Mouse (Mus musculus) thymus, adult 2 months (tissue): ENCODE results near the gene Pex14. TPM values are rescaled to one million over a fixed set of nuclear protein-coding genes. Genes with fewer than 3 reads are reported as not detected.

Source experiments
- DNase-seq: peaks from one replicate; pipeline ENCODE4 v3.0.0; 2021
- H3K27ac ChIP-seq: fragments of 200-500 bp; 2 replicates; pipeline ENCODE4 v1.5.1; 2012; ENCODE audit warnings: low read length, control low read depth; ENCODE audit not compliant: control insufficient read depth, insufficient read depth
- H3K27me3 ChIP-seq: fragments of 200-500 bp; 2 replicates; pipeline ENCODE4 v1.6.1; 2012; ENCODE audit warnings: mild to moderate bottlenecking, low read length, moderate library complexity, mixed read lengths; ENCODE audit not compliant: control insufficient read depth, insufficient read depth
- H3K36me3 ChIP-seq: fragments of 200-500 bp; 2 replicates; pipeline ENCODE4 v1.6.1; 2012; ENCODE audit warnings: mild to moderate bottlenecking, low read length, moderate library complexity; ENCODE audit not compliant: control insufficient read depth, insufficient read depth
- H3K4me1 ChIP-seq: fragments of 200-500 bp; replicated peaks from 2 replicates; pipeline ENCODE4 v1.6.1; 2012; ENCODE audit warnings: low read length; ENCODE audit not compliant: control insufficient read depth, insufficient read depth
- H3K4me3 ChIP-seq: fragments of 200-500 bp; 2 replicates; pipeline ENCODE4 v1.5.1; 2012; ENCODE audit warnings: mild to moderate bottlenecking, low read length, control low read depth, moderate library complexity; ENCODE audit not compliant: control insufficient read depth, insufficient read depth
- CTCF ChIP-seq: fragments of 200-500 bp; IDR thresholded peaks from 2 replicates; pipeline ENCODE4 v1.5.1; 2012; ENCODE audit warnings: mild to moderate bottlenecking, control low read depth, low read length, moderate library complexity, borderline replicate concordance; ENCODE audit not compliant: control insufficient read depth, poor library complexity, insufficient read depth; ENCODE audit errors: extremely low read depth
- POLR2A ChIP-seq: fragments of 200-500 bp; IDR thresholded peaks from 2 replicates; pipeline ENCODE4 v1.6.1; 2012; ENCODE audit warnings: mild to moderate bottlenecking, low read length, control low read depth, moderate library complexity; ENCODE audit not compliant: control insufficient read depth, poor library complexity, insufficient read depth; ENCODE audit errors: extremely low read depth
- WGBS: fragments of 180-500 bp; shearing (Covaris S2); methylation state at CpG from one replicate; pipeline ENCODE4 v1.1.7; 2018; 5-methylcytosine and 5-hydroxymethylcytosine counted together
- polyA plus RNA-seq: library from polyadenylated mRNA; depleted of rRNA; stranded (reverse); fragments of >200 nt; gene quantifications from 2 replicates; pipeline ENCODE4 v1.2.3, GENCODE M21; 2012

Gene Pex14
- polyA plus RNA-seq, 1 experiment, result 40.4 TPM

DNA sequence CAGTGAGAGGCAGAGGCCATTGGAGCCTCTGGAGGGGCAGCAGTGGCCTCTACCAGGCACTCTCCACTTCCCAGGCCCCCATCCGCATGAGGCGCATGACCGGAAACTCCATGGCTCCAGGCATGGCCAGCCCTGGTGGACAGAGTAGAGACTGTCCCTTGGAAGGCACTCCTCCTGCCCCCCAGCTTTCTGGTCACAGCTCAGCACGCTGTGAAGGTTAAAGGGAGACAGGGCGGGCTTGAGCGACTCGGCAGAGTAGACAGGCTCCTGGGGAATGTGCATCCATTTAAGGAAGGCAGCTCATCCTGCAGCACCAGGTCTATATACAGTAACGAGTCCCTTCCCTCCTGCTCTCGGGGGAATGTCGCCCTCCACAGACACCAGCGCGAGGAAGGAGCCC, 139.7 kb downstream of the Pex14 start:
- no peak overlapping the region for H3K27ac ChIP-seq
- TF ChIP-seq POLR2A (no peak), CTCF (no peak)

DNA sequence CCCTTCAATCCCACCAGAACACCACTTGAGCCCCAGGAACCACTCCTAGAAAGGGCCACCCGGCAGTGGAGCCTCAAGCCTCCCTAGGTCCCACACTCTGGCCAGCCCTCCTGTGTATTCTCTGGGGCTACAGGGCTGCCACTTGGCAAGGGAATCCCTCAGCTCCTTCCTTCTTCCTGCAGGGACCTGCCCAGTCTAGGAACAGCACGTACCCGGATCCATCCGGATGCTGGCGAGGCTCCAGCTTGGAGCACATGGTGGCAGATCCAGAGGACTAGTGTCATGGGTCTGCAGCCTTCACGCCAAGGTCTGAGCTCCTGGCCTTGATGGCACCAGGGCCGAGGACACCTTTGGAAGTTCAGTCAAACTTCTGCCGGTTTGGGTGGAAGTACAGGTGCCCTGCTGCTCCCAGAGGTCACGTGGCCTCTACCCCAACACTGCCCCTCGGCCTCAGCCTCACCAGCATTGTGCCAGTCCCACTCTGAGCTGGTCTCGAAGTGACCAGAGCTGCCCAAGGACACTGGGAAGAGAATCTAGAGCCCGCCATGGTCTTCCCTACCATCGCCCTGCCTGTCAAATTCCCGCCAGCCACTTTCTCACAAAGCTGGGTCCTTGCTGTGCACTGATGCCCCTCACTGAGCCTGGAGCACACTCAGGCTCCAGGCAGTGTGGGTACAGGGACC, 144.4 kb downstream of the Pex14 start:
- TF ChIP-seq CTCF, result no peak
- no peak for TF ChIP-seq POLR2A
- no peak overlapping the region for H3K27ac ChIP-seq
- 93% methylated on average over 14 of the region's 14 CpGs for WGBS
- no peaks in the 10 kb centered on the region for H3K27me3 ChIP-seq
- DNase-seq, result no peak
- H3K4me3 ChIP-seq, result no peak overlapping the region
- no peaks in the 10 kb centered on the region for H3K4me1 ChIP-seq
- H3K36me3 ChIP-seq, result no peaks in the 10 kb centered on the region

More for the DNA sequence above, 139.7 kb downstream of the Pex14 start:
- no peaks in the 10 kb centered on the region; the same call in 1 of the 2 replicates for H3K36me3 ChIP-seq
- H3K4me3 ChIP-seq, result no peak overlapping the region
- DNase-seq, result no peak
- no peaks in the 10 kb centered on the region for H3K27me3 ChIP-seq
- 94% methylated on average over 12 of the region's 12 CpGs for WGBS
- H3K4me1 ChIP-seq, result no peaks in the 10 kb centered on the region

DNA sequence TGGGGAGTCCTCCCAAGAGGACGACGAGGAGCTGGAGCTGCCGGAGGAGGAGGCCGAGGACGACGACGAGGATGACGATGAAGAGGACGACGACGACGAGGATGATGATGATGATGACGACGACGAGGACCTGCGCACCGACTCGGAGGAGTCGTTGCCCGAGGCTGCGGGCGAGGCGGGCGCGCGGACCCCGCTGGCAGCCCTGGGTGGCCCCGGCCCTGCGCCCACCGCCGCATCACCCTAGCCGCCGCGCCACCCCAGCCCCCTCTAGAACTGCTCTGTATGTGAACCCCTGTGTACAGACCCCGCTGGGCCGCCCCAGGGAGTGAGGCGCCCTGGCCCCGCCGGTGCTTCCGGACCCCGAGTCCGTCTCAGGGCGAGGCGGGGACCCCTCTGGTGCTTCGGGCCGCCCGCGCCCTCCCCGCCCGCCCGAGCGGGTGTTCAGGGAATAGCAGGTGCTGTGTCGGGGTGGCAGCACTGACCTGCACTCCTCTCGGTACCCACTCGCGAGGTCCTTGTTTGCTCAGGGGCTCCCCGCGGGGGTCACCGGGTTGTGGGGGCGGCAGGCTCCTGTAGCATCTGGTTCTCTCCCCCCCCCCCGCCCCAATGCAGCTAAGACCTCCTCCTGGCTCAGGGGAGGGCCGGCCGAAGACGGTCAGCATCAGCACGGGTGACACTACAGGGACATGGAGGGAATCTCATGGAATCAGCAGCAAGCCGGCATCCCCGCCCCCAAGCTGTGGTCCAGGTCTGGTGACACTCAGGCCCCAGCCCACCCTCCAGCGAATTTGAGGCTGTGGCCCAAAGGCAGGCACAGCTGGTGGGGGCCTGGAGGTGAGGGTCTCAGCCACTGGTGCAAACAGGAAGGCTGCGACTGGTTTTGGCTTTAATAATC, 147.1 kb downstream of the Pex14 start:
- DNase-seq, result no peak
- no peak overlapping the region for H3K27ac ChIP-seq
- no peaks in the 10 kb centered on the region for H3K36me3 ChIP-seq
- 87% methylated on average over 69 of the region's 69 CpGs for WGBS
- TF ChIP-seq CTCF, result no peak
- no peak for TF ChIP-seq POLR2A
- H3K4me3 ChIP-seq, result no peak overlapping the region
- H3K4me1 ChIP-seq, result no peaks in the 10 kb centered on the region
- no peaks in the 10 kb centered on the region for H3K27me3 ChIP-seq

DNA sequence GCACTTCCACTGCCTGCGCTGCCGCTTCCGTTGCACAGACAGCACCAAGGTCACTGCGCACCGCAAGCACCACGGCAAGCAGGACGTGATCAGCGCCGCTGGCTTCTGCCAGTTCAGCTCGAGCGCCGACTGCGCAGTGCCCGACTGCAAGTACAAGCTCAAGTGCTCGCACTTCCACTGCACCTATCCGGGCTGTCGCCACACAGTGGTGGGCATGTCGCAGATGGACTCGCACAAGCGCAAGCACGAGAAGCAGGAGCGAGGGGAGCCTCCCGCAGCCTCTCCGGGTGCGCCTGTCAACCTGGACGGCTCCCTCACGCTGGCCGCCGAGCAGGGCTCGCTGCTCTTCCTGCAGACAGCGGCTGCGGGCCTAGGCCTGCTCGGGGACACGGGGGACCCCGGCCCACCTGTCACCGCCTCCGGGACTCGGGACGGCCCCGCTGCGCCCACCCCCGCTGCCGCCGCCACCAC, 147.8 kb downstream of the Pex14 start:
- H3K4me3 ChIP-seq, result no peak overlapping the region
- no peaks in the 10 kb centered on the region for H3K27me3 ChIP-seq
- H3K4me1 ChIP-seq, result no peaks in the 10 kb centered on the region
- 92% methylated on average over 44 of the region's 44 CpGs for WGBS
- H3K36me3 ChIP-seq, result no peaks in the 10 kb centered on the region
- no peak for DNase-seq
- no peak overlapping the region for H3K27ac ChIP-seq
- no peak for TF ChIP-seq POLR2A
- no peak for TF ChIP-seq CTCF

DNA sequence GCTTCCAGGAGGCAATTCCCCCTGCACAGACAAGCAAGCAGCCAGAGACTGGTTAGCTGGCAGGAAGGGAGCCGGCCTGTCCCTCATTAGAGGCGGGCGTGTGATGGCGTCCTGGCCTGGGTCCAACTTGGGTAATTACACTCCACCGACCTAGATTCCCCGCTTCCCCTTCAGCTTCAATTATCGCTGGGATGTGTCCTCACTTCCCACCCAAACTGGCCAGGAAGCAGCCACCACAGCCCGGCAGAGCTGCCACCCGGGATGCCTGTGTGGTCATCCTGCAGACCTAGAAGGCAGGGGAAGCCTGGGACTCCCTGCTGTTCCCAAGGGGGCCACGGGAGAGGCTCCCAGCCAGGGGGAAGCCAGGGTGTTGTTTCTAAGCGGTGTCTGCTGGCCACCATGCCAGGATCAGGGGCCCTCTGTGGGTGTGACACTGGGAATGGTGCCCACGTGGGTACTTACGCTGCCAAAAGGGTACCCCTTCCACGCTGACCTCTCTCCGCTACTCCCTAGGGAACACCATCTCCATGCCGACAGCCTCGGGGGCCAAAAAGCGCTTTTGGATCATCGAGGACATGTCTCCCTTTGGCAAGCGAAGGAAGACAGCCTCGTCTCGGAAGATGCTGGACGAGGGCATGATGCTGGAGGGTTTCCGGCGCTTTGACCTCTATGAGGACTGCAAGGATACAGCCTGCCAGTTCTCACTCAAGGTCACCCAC, 148.6 kb downstream of the Pex14 start:
- DNase-seq, result no peak
- no peaks in the 10 kb centered on the region for H3K36me3 ChIP-seq
- H3K4me3 ChIP-seq, result no peak overlapping the region
- no peaks in the 10 kb centered on the region for H3K4me1 ChIP-seq
- no peak overlapping the region for H3K27ac ChIP-seq
- no peaks in the 10 kb centered on the region for H3K27me3 ChIP-seq
- 89% methylated on average over 25 of the region's 25 CpGs for WGBS
- TF ChIP-seq POLR2A, result no peak
- no peak for TF ChIP-seq CTCF

DNA sequence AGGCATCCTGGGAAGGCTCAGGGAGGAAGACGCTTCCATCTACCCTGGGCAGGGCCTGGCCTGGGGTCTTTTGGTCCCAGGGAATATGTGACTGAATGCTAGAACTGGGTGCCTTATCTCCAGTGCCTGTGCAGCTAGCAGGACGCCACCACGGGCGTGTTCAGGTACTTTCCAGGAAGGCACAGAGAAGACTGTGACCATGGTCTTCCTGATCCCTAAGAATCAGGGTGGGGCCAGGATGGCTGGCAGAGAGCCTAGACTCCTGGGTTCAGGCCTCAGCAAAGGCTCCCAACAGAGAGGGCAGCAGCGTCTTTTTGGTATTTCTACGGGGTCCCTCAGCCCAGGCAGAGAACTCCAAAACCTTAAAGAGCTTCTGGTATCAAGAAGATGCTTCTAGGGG, 149.2 kb downstream of the Pex14 start:
- DNase-seq, result no peak
- no peak overlapping the region for H3K27ac ChIP-seq
- no peak for TF ChIP-seq CTCF
- TF ChIP-seq POLR2A, result no peak
- H3K4me1 ChIP-seq, result no peaks in the 10 kb centered on the region
- H3K27me3 ChIP-seq, result no peaks in the 10 kb centered on the region
- H3K36me3 ChIP-seq, result no peaks in the 10 kb centered on the region
- H3K4me3 ChIP-seq, result no peak overlapping the region
- WGBS, result 94% methylated on average over 6 of the region's 6 CpGs
